Mouse (Mus musculus): ENCODE data around the gene Lsm7. TPM values are rescaled to one million over a fixed set of nuclear protein-coding genes. Genes with fewer than 3 reads are reported as not detected.
A peak's percentile ranks its signal among the peaks of the same experiment; 100 is the strongest.
"Not testable (repeated sequence)": the region's sequence is repeated elsewhere in the genome, so short reads cannot be mapped to it uniquely, and the experiment has no call there.

The Lsm7 gene
- total and polyA plus RNA-seq, 3 experiments: 19.4 to 79.9 (median 23.2) TPM

GRCm38 (mm10) chr10:80829359-80830278 is 25.4 kb downstream of the Lsm7 start:
- H3K4me1 ChIP-seq (ENCODE audit: control insufficient read depth, insufficient read depth, low read length): peaks cover 12% of the 10 kb centered on the region
- H3K27me3 ChIP-seq (ENCODE audit: control insufficient read depth, insufficient read depth, low read length): peaks cover under 1% of the 10 kb centered on the region; the same call in 1 of the 2 replicates
- H3K36me3 ChIP-seq (ENCODE audit: control insufficient read depth, insufficient read depth, low read length): peaks cover 7% of the 10 kb centered on the region; the same call in 1 of the 2 replicates
- WGBS: 19% methylated on average over 1 of the region's 1 CpGs
- H3K27ac ChIP-seq: no peak overlapping the region
- intact Hi-C loops (cut with DNase I): no loop called here
- no peak overlapping the region for H3K4me3 ChIP-seq
- no peak overlapping the region for H3K9ac ChIP-seq (ENCODE audit: low read depth, low read length)
- TF ChIP-seq EP300 (IDR thresholded peaks at IDR 0.05; ENCODE audit: insufficient read depth, low read depth, low read length): 0 out of 2 replicates have a peak, but pooled peaks have one; percentile 29
- peak; percentile 37 for TF ChIP-seq CTCF (IDR thresholded peaks at IDR 0.05)
- TF ChIP-seq POLR2A (IDR thresholded peaks at IDR 0.05; ENCODE audit: insufficient read depth, low read depth, low read length): no peak
- DNase-seq: peak in 1 of 2 experiments; percentile 26
- H3K79me2 ChIP-seq (replicated peaks; ENCODE audit: control insufficient read depth, insufficient read depth, low read length): peaks cover 7% of the 10 kb centered on the region

DNA sequence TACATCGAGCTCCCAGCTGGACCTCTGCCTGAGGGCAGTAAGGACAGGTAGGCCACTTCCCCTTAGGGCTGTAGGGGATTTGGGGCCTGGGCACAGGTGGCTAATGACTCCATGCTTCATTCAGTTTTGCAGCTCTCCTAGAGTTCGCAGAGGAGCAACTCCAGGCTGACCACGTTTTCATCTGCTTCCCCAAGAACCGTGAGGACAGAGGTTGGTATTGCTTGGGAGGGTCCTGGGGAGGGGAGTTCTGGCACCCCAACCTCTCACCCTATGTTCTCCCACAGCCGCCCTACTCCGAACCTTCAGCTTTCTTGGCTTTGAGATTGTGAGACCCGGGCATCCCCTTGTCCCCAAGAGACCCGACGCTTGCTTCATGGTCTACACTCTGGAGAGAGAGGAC is 26.4 kb downstream of the Lsm7 start:
- 56% methylated on average over 9 of the region's 9 CpGs for WGBS
- intact Hi-C loops (cut with DNase I); H3K9ac ChIP-seq (ENCODE audit: low read depth, low read length); H3K4me3 ChIP-seq; H3K36me3 ChIP-seq (ENCODE audit: control insufficient read depth, insufficient read depth, low read length); H3K27me3 ChIP-seq (ENCODE audit: control insufficient read depth, insufficient read depth, low read length); H3K27ac ChIP-seq; H3K79me2 ChIP-seq (replicated peaks; ENCODE audit: control insufficient read depth, insufficient read depth, low read length): not testable (repeated sequence)
- H3K4me1 ChIP-seq (ENCODE audit: control insufficient read depth, insufficient read depth, low read length): peaks cover 12% of the 10 kb centered on the region
- peak in 1 of 2 experiments; percentile 21 for DNase-seq

- Histone ChIP-seq H3K4me1 (ENCODE audit: control insufficient read depth, insufficient read depth, low read length) (peaks cover 12% of the 10 kb centered on the region), H3K27me3 (ENCODE audit: control insufficient read depth, insufficient read depth, low read length) (no peaks in the 10 kb centered on the region), H3K27ac (no peak overlapping the region; the same call in 1 of the 2 replicates), H3K4me3 (peak overlapping the region; percentile 98), H3K36me3 (ENCODE audit: control insufficient read depth, insufficient read depth, low read length) (peaks cover 7% of the 10 kb centered on the region; the same call in 1 of the 2 replicates), H3K9ac (ENCODE audit: low read depth, low read length) (peak overlapping the region; percentile 92), H3K79me2 (replicated peaks; ENCODE audit: control insufficient read depth, insufficient read depth, low read length) (peaks cover 7% of the 10 kb centered on the region)
- intact Hi-C loops (cut with DNase I): loop anchor here (2.0 kb wide), 1 partner anchor 29 kb away; the partner anchor contains the start of genes Plekhj1 and Sf3a2
- TF ChIP-seq CTCF (IDR thresholded peaks at IDR 0.05) (no peak), EP300 (IDR thresholded peaks at IDR 0.05; ENCODE audit: insufficient read depth, low read depth, low read length) (no peak), POLR2A (IDR thresholded peaks at IDR 0.05; ENCODE audit: insufficient read depth, low read depth, low read length) (no peak)
- 46% methylated on average over 10 of the region's 10 CpGs for WGBS
- DNase-seq: no peak
Measured at GRCm38 (mm10) chr10:80827870-80828420, 27.1 kb downstream of the Lsm7 start.

DNA sequence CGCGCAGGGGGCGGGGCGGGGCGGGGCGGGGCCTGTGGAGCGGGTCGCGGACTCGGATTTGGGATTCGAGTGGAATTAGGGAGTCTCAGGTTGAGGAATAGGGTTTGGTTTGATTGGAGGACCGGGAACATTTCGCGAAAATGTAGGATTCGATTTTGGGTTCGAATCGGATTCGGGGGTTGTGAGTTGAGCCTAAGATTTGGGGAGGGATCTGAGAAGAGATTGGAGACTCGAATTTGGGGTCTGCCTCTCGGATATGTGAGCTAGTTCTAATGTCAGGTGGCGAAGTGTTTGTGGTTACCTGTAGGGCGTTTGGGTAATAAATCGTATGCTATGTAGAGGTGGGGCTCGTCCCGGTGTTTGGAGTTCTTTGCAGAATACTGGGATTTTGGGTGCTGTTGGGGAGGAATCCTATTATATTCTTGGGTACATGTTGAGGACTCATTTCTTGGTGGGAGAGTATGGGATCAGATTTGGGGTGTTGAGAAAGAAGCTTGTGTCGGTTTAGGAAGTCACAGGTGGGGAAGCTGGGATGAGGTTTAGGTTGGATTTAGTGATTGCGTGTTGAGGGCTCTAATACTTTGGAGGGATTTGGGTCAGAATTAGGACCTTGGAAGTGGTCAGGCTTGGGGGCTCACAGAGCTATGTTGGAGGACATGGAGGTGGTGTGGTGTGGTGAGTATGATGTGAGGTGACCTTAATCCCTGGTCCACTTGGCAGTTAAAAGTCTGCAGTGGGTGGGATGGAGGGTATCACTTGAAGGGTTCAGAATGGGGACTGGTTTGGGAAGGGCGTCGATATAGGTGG is 27.7 kb downstream of the Lsm7 start:
- 3% methylated on average over 29 of the region's 29 CpGs for WGBS
- TF ChIP-seq EP300 (IDR thresholded peaks at IDR 0.05; ENCODE audit: insufficient read depth, low read depth, low read length) (no peak), POLR2A (IDR thresholded peaks at IDR 0.05; ENCODE audit: insufficient read depth, low read depth, low read length) (no peak), CTCF (IDR thresholded peaks at IDR 0.05) (no peak)

GRCm38 (mm10) chr10:80826151-80827062 is 28.6 kb downstream of the Lsm7 start, which contains the start of gene Oaz1:
Gene Oaz1, plus strand, starts transcription at chr10:80826656.
- peaks cover 12% of the 10 kb centered on the region for H3K4me1 ChIP-seq (ENCODE audit: control insufficient read depth, insufficient read depth, low read length)
- peak; percentile 98 to 99 for DNase-seq
- H3K79me2 ChIP-seq (replicated peaks; ENCODE audit: control insufficient read depth, insufficient read depth, low read length): peaks cover 7% of the 10 kb centered on the region
- WGBS: under 1% methylated on average over 82 of the region's 82 CpGs
- intact Hi-C loops (cut with DNase I): loop anchor here (2.0 kb wide), 1 partner anchor 28 kb away; the partner anchor contains the start of genes Plekhj1 and Sf3a2
- H3K9ac ChIP-seq (ENCODE audit: low read depth, low read length): peak within 1 kb of the TSS; percentile 92
- H3K4me3 ChIP-seq: peak within 1 kb of the TSS; percentile 98
- H3K36me3 ChIP-seq (ENCODE audit: control insufficient read depth, insufficient read depth, low read length): peaks cover 7% of the 10 kb centered on the region; the same call in 1 of the 2 replicates
- H3K27ac ChIP-seq: peak within 1 kb of the TSS; percentile 99
- peak; percentile 55; the same call in 1 of the 2 replicates for TF ChIP-seq EP300 (IDR thresholded peaks at IDR 0.05; ENCODE audit: insufficient read depth, low read depth, low read length)
- TF ChIP-seq CTCF (IDR thresholded peaks at IDR 0.05): peak; percentile 27
- peak; percentile 98 for TF ChIP-seq POLR2A (IDR thresholded peaks at IDR 0.05; ENCODE audit: insufficient read depth, low read depth, low read length)
- no peaks in the 10 kb centered on the region for H3K27me3 ChIP-seq (ENCODE audit: control insufficient read depth, insufficient read depth, low read length)

More for the DNA sequence above, 27.7 kb downstream of the Lsm7 start:
- intact Hi-C loops (cut with DNase I): loop anchor here (2.0 kb wide), 1 partner anchor 28 kb away; the partner anchor contains the start of genes Plekhj1 and Sf3a2
- H3K79me2 ChIP-seq (replicated peaks; ENCODE audit: control insufficient read depth, insufficient read depth, low read length): peaks cover 7% of the 10 kb centered on the region
- DNase-seq: no peak
- H3K9ac ChIP-seq (ENCODE audit: low read depth, low read length): peak overlapping the region; percentile 92
- peak overlapping the region; percentile 99 for H3K27ac ChIP-seq
- peak overlapping the region; percentile 98 for H3K4me3 ChIP-seq
- H3K4me1 ChIP-seq (ENCODE audit: control insufficient read depth, insufficient read depth, low read length): peaks cover 12% of the 10 kb centered on the region
- H3K27me3 ChIP-seq (ENCODE audit: control insufficient read depth, insufficient read depth, low read length): no peaks in the 10 kb centered on the region
- H3K36me3 ChIP-seq (ENCODE audit: control insufficient read depth, insufficient read depth, low read length): peaks cover 7% of the 10 kb centered on the region; the same call in 1 of the 2 replicates

Measured in heart, adult 2 months (tissue).